Mouse (Mus musculus): ENCODE data around the gene St6galnac6. TPM values are rescaled to one million over a fixed set of nuclear protein-coding genes. Genes with fewer than 3 reads are reported as not detected.

The St6galnac6 gene
- 2.9 TPM for polyA plus RNA-seq (2014; fragmentation: Illumina TruSeq; extraction: RNeasy Lipid Tissue Mini Kit (QIAGEN cat#74804); ENCODE audit: low read depth, low replicate concordance)

DNA sequence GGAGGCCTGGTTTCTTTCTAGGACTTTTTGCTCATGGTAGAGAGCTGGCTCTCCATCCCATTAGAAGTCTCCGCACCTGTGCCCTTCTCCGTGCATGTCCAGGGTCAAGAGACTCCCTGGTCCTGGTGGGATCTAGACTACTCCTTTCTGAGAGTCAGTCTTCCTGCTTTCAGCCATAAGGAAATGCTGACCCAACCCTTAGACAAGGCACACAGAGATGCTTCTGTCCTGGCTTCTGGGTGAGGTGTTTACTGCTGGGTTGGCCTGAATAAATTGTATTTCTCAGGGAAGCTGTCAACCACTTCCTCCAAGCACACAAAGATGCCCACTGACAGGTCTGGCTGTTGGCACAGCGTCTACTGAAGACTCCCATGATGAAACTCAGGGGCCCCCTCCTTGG is at the start of gene St6galnac6:
TSS of gene St6galnac6 (plus strand) at position 301 of the 400 bp plus-strand sequence.

DNA sequence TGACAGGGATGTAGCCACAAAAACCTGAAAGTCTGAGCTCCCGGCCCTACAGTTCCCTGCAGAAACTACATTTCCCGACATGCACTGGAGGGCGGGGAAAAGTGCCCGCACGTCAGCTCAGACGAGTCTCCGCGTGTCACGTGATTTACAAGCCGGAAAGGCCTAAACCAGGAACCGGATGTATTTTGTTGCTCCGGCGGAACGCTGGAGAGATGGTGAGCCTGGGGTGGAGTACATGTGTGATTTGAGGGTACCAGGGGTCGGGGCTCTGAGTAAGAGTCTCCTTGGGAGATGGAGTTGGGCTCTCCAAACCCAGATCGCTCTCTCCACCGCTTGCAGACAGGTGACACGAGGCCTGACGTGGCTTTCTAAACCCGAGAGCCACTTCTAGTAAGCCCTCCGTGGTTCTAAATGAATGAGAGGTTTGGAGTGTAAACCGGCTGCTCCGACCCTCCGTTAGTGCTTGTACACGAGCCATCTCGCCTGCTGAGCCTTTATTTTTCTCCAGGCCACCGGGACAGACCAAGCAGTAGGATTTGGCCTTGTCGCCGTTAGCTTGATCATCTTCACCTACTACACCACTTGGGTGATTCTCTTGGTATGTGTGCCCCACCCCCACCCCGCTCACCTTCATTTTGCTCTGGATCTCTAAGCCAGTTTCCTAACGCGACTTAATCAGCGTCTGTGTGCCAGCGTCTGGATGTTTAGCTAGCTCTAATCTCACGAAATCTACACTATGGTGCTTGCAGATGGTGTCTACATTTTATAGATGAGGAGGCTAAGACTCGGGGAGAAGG is 28.6 kb upstream of the St6galnac6 start, which contains the start of gene Dpm2:
TSS of gene Dpm2 (plus strand) at position 161 of the 797 bp plus-strand sequence.

DNA sequence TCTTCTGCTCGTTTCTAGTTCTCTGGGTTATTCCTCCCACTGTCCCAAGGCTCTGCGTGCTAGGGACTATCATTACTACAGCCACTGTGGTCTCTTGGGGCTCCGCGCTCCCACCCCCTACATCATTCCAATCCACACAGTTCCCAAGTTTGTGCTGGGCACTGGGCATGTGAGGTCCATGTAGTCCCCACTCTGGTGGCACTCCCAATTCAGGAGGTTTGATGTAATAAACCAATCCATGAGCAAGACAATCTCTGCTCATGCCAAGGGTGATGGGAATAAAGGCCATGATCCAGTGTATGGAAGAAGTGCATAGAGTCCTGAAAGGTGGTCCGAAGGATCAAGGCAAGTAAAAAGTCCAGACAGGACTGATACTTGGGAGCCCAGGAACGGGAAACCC is 25.0 kb upstream of the St6galnac6 start, which contains the start of gene Pip5kl1:
TSS of gene Pip5kl1 (plus strand) at position 301 of the 400 bp plus-strand sequence.

DNA sequence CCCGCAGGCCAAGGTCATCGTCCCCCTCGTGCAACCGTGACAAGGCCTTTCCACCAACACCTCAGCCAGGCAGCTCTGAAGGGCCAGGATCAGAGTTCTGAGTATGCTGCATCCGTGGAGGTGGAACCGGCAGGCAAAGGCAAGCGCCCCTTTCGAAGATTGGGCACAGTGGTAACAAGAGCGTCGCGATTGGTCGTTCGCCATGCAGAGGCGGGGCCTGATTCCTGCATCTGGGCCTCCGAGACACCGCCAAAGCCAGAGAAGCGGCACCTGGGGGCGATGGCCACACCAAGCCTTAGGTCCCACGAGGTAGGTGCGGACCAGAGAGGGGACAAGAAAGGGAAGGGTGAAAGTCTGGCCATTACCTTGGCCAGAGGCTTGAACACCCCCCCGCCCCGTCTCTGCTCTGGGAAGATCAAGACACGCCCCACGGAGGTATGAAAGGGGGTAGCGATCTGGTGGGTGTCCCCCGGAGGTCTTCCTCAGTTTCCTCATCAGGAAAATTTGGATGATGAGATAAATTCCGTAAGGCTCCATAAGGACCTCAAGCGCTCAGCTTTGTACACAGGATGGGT is 23.8 kb upstream of the St6galnac6 start, which contains the start of gene 9430097D07Rik:
TSS of gene 9430097D07Rik (minus strand) at position 99 of the 575 bp plus-strand sequence.

DNA sequence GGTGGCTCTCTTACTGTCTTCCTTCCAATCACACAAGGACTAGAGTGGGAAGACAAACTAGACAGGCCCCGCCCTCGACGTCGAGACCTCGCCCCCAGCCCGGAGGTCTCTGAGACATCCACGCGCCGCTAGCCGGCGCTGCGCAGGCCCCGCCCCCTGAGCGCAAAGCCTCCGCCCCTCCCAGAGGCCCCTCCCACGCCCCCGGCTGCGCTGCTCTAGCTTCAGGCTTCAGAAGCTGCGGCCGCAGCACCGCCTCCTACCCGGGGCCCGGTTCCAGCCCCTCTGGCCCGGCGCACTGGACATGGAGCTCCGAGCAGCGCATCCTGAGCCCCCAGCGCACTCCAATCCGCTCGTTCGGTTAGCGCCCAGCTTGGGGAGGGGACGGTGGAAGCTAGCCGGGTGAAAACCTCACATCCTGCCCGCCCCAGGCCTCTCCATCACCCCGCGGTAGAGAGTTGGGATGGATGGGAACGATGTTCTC is 12.6 kb upstream of the St6galnac6 start, which contains the start of gene St6galnac4:
TSS of gene St6galnac4 (plus strand) at position 225 of the 481 bp plus-strand sequence.

DNA sequence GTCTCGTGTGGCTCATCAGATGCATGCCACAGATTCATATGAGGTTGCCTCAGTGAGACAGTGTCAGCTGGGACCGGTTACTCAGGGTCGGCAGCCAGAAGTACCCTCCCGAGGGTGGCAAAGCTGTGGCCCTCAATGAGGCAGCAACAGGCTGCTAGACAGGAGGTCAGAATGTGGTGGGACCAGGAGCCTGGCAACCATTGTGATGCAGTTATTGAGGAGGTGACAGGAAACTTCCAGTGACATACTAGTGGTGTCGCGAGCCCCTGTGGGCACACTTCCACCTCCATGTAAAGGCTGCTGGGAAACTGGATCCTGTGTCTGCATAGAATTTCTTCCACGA is 22.0 kb downstream of the St6galnac6 start, which contains the start of gene Ak1:
TSS of gene Ak1 (plus strand) at position 242 of the 343 bp plus-strand sequence.

DNA sequence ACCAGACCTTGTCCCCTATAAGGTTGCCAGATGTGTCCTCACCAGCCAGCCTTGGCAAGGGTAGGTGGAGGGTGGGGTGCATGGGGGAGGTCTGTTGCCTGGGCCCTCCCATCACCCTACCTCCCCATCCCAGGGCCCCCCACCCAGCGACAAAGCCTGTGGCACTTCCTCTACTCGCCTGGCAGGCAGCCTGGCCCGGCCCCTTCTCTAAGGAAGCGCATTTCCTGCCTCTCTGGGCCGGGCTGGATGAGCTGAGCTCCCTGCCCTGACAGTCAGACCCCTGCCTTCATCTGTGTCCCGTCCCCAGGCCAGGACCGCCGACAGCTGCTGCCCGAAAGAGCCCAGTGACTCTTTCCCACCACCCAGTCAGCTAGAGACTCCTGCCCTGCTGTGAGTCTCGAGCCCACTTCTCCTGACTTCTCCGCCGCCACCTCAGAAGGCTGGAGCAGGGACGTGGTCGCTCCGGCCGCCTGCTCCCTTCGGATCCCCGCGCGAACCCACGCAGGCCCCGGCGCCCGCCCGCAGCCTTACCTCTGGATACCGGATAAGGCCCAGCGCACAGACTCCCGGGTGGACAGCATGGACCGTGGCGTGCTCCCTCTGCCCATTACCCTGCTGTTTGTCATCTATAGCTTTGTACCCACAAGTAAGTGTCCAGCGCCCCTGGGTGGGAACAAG is 47.0 kb downstream of the St6galnac6 start, which contains the start of gene Eng:
TSS of gene Eng (plus strand) at position 217 of the 678 bp plus-strand sequence.

Other genes starting within 250 kb of the St6galnac6 start
- gene Ciz1, start 247.4 kb upstream of the St6galnac6 start, polyA plus RNA-seq (2014; fragmentation: Illumina TruSeq; extraction: RNeasy Lipid Tissue Mini Kit (QIAGEN cat#74804); ENCODE audit: low read depth, low replicate concordance) = 10.9 TPM
- 1.6 TPM for gene Dnm1, start 246.4 kb upstream of the St6galnac6 start, polyA plus RNA-seq (2014; fragmentation: Illumina TruSeq; extraction: RNeasy Lipid Tissue Mini Kit (QIAGEN cat#74804); ENCODE audit: low read depth, low replicate concordance)
- gene 1110008P14Rik, start 217.8 kb upstream of the St6galnac6 start, polyA plus RNA-seq (2014; fragmentation: Illumina TruSeq; extraction: RNeasy Lipid Tissue Mini Kit (QIAGEN cat#74804); ENCODE audit: low read depth, low replicate concordance) = 1.8 TPM
- 142 TPM for gene Lcn2, start 211.5 kb upstream of the St6galnac6 start, polyA plus RNA-seq (2014; fragmentation: Illumina TruSeq; extraction: RNeasy Lipid Tissue Mini Kit (QIAGEN cat#74804); ENCODE audit: low read depth, low replicate concordance)
- 0.81 TPM for gene Ptges2, start 203.8 kb upstream of the St6galnac6 start, polyA plus RNA-seq (2014; fragmentation: Illumina TruSeq; extraction: RNeasy Lipid Tissue Mini Kit (QIAGEN cat#74804); ENCODE audit: low read depth, low replicate concordance)
- 8.7 TPM for gene Naif1, start 149.3 kb upstream of the St6galnac6 start, polyA plus RNA-seq (2014; fragmentation: Illumina TruSeq; extraction: RNeasy Lipid Tissue Mini Kit (QIAGEN cat#74804); ENCODE audit: low read depth, low replicate concordance)
- gene Slc25a25, start 148.3 kb upstream of the St6galnac6 start, polyA plus RNA-seq (2014; fragmentation: Illumina TruSeq; extraction: RNeasy Lipid Tissue Mini Kit (QIAGEN cat#74804); ENCODE audit: low read depth, low replicate concordance) = 7.1 TPM
- 6.6 TPM for gene Fam102a, start 64.4 kb upstream of the St6galnac6 start, polyA plus RNA-seq (2014; fragmentation: Illumina TruSeq; extraction: RNeasy Lipid Tissue Mini Kit (QIAGEN cat#74804); ENCODE audit: low read depth, low replicate concordance)
- 4.2 TPM for gene Dpm2, start 28.9 kb upstream of the St6galnac6 start, polyA plus RNA-seq (2014; fragmentation: Illumina TruSeq; extraction: RNeasy Lipid Tissue Mini Kit (QIAGEN cat#74804); ENCODE audit: low read depth, low replicate concordance)
- 0.97 TPM for gene Pip5kl1, start 24.9 kb upstream of the St6galnac6 start, polyA plus RNA-seq (2014; fragmentation: Illumina TruSeq; extraction: RNeasy Lipid Tissue Mini Kit (QIAGEN cat#74804); ENCODE audit: low read depth, low replicate concordance)
- 1.1 TPM for gene 9430097D07Rik, start 24.0 kb upstream of the St6galnac6 start, polyA plus RNA-seq (2014; fragmentation: Illumina TruSeq; extraction: RNeasy Lipid Tissue Mini Kit (QIAGEN cat#74804); ENCODE audit: low read depth, low replicate concordance)
- 0.25 TPM for gene St6galnac4, start 12.6 kb upstream of the St6galnac6 start, polyA plus RNA-seq (2014; fragmentation: Illumina TruSeq; extraction: RNeasy Lipid Tissue Mini Kit (QIAGEN cat#74804); ENCODE audit: low read depth, low replicate concordance)
- gene Ak1, start 22.0 kb downstream of the St6galnac6 start, polyA plus RNA-seq (2014; fragmentation: Illumina TruSeq; extraction: RNeasy Lipid Tissue Mini Kit (QIAGEN cat#74804); ENCODE audit: low read depth, low replicate concordance) = 16.6 TPM
- gene Eng, start 46.9 kb downstream of the St6galnac6 start, polyA plus RNA-seq (2014; fragmentation: Illumina TruSeq; extraction: RNeasy Lipid Tissue Mini Kit (QIAGEN cat#74804); ENCODE audit: low read depth, low replicate concordance) = 0.27 TPM
- 1.3 TPM for gene Fpgs, start 104.4 kb downstream of the St6galnac6 start, polyA plus RNA-seq (2014; fragmentation: Illumina TruSeq; extraction: RNeasy Lipid Tissue Mini Kit (QIAGEN cat#74804); ENCODE audit: low read depth, low replicate concordance)
- gene Cdk9, start 113.4 kb downstream of the St6galnac6 start, polyA plus RNA-seq (2014; fragmentation: Illumina TruSeq; extraction: RNeasy Lipid Tissue Mini Kit (QIAGEN cat#74804); ENCODE audit: low read depth, low replicate concordance) = 35.7 TPM
- not detected for gene Sh2d3c, start 121.3 kb downstream of the St6galnac6 start, polyA plus RNA-seq (2014; fragmentation: Illumina TruSeq; extraction: RNeasy Lipid Tissue Mini Kit (QIAGEN cat#74804); ENCODE audit: low read depth, low replicate concordance)
- gene 6330409D20Rik, start 141.3 kb downstream of the St6galnac6 start, polyA plus RNA-seq (2014; fragmentation: Illumina TruSeq; extraction: RNeasy Lipid Tissue Mini Kit (QIAGEN cat#74804); ENCODE audit: low read depth, low replicate concordance) = not detected
- gene Tor2a, start 157.5 kb downstream of the St6galnac6 start, polyA plus RNA-seq (2014; fragmentation: Illumina TruSeq; extraction: RNeasy Lipid Tissue Mini Kit (QIAGEN cat#74804); ENCODE audit: low read depth, low replicate concordance) = 0.64 TPM
- 21.5 TPM for gene Ttc16, start 175.9 kb downstream of the St6galnac6 start, polyA plus RNA-seq (2014; fragmentation: Illumina TruSeq; extraction: RNeasy Lipid Tissue Mini Kit (QIAGEN cat#74804); ENCODE audit: low read depth, low replicate concordance)
- gene Ptrh1, start 176.1 kb downstream of the St6galnac6 start, polyA plus RNA-seq (2014; fragmentation: Illumina TruSeq; extraction: RNeasy Lipid Tissue Mini Kit (QIAGEN cat#74804); ENCODE audit: low read depth, low replicate concordance) = 2.6 TPM
- 11.1 TPM for gene Cfap157, start 184.7 kb downstream of the St6galnac6 start, polyA plus RNA-seq (2014; fragmentation: Illumina TruSeq; extraction: RNeasy Lipid Tissue Mini Kit (QIAGEN cat#74804); ENCODE audit: low read depth, low replicate concordance)
- 5.9 TPM for gene Stxbp1, start 247.5 kb downstream of the St6galnac6 start, polyA plus RNA-seq (2014; fragmentation: Illumina TruSeq; extraction: RNeasy Lipid Tissue Mini Kit (QIAGEN cat#74804); ENCODE audit: low read depth, low replicate concordance)

Data from testis, adult 10 weeks (tissue).